Mouse (Mus musculus) CH12F3 (cell line): Measurements from ENCODE around the gene Gna14.

Experiments
- in situ Hi-C: fragments of 300-500 bp; cut with MboI; formaldehyde crosslinking; loops from 2 replicates; pipeline ENCODE4 v1.14.3; 2020; ENCODE audit warnings: low sequenced_read_pairs

Gene Gna14

DNA sequence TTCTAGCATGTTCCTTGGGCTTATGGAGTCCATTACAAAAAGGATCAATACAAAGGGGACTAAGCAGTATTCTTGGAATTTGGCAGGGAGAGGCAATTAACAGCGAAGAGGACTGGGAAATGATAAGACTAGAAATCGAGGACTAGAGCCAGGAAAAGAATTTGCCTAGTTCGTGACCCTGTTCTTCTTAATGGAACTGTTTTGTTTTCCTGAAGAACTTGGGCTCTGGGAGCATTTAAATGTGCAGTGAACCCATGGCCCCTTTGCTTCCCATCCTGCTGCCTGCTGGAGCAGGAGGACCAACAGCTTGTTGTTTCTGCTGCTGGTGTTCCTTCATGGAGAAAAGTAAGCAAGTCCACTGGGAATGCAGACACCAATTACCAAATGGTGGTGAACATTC lies 15.3 kb downstream of the Gna14 start:
- in situ Hi-C loops, result no loop called here

DNA sequence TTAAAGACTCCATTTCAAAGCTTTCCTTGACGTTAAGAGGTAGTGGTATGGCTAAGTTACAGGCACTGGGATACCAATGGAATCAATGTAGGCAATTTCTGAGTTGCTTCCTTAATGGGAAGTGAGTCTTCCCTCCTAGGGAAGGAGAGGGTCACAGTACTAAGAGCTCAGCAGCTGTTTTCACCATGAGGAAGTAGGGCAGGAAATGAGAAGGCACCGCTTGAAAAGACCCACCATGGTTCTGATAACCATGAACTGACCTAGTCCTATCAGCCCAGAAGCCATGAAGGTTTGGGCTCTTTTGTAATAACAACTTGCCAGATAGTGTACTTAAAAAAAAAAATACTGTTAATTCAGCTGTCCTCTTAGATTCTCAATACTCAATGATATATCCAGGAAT lies 20.6 kb downstream of the Gna14 start:
- in situ Hi-C loops, result no loop called here

DNA sequence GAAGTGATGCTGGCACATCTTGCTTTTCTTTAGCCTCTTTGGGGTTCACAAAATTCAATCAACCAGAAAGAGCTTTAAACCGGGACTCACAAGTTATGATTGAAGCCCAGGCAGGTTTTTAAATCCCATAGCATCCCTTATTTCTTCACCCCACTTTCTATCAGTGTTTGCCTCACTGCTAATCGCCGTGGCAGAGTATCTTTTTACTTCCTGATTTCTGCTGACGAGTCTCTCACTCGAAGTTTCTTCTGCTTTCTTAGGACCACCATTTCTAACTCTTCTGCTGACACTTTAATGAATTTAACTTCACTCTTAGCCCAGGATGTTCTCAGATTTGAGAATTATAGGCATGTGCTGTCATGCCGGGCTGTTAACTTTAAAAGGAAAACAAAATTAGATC lies 21.6 kb downstream of the Gna14 start:
- in situ Hi-C loops, result no loop called here

DNA sequence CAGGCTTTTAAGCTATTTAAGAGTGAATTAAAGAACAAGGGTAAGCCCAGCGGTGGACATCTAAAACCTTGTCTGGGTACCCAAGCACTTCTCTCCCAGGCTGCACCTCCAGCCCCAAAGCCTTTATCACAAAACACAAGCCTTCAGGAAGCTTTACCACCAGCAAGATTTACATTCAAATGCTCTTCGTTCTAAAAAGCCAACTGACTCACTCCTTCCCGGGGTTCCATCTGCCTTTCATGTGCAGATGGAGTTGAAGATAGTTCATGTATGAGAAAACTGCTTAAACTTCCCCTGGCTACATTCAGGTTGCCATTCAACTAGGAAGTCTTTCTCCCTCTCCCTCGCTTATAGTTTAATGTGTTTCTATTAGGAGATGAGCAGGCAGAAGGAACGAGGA lies 23.8 kb downstream of the Gna14 start:
- in situ Hi-C loops, result no loop called here

DNA sequence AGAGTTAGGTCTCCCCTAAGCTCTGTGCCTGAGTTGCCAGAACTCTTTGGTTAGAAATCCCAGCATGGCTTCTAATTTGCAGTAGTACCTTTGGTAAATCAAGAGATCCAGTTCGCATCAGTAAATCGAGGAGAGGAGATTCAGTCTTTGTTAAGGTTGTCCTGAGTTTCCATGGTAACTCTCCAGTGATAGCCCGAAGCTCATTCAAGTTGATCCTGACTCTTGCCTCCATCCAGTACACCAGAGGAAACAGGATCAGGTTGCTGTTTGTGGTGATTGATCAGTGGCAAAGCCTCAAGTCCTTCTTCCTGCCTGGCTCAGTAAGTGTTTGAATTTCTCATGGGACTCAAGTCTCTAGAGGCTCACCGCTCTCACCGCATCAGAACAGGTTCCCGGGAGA lies 24.7 kb downstream of the Gna14 start:
- in situ Hi-C loops, result no loop called here

DNA sequence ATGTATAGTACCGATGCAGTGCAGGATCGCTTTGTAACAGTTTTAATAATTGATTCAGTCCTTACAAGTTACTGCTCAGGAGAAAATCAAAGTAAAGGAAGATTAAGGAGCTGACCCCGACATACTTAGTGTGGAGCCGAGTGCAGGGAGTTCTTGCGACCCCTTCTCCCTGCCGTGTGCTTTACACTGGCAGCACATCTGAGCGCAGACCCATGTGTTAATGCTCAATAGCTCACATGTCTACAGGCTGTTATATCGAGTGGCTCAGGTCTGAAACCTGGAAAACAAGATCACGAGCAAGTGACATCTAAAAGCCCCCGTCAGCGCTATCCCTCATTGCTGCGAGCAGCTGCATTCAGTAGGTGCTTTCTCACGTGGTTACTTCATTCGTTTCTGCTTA lies 25.3 kb downstream of the Gna14 start:
- in situ Hi-C loops, result no loop called here

DNA sequence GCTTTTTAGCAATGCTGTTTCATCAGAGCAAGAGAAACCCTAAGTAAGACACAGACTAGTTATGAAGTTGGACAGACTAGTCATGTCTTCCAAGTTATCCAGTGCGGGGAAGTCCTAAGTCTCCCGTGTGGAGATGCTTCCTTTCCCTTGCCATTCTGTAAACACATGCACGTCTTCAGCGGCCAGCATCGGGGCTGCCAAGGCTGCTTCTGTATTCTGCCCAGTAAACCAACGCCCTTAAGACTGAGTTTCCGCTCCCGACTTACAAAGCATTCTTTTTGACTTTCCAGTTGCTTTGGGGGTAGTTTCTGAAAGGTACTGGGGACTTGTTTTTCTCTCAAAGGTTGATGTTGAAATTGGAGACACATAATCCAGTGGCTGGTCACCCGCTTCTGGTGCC lies 26.9 kb downstream of the Gna14 start:
- in situ Hi-C loops, result no loop called here

DNA sequence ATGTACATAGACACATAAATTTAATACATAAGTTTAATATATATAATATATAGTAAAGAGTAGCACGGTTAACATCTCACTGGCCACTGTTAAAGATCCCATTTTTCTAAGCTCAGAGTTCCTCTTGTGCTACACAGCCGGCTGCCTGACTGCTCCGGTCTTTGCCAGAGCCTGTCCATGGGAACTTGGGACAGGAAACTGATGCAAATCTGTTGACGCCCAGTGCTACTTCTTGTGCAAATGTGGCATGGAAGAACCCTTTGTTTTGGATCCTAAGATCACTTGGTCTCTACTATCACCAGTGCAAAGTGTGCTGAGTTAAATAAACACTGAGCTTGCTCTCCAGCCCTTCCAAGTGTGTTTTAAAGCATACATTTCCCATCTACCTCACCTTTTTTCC lies 29.2 kb downstream of the Gna14 start:
- in situ Hi-C loops, result no loop called here

DNA sequence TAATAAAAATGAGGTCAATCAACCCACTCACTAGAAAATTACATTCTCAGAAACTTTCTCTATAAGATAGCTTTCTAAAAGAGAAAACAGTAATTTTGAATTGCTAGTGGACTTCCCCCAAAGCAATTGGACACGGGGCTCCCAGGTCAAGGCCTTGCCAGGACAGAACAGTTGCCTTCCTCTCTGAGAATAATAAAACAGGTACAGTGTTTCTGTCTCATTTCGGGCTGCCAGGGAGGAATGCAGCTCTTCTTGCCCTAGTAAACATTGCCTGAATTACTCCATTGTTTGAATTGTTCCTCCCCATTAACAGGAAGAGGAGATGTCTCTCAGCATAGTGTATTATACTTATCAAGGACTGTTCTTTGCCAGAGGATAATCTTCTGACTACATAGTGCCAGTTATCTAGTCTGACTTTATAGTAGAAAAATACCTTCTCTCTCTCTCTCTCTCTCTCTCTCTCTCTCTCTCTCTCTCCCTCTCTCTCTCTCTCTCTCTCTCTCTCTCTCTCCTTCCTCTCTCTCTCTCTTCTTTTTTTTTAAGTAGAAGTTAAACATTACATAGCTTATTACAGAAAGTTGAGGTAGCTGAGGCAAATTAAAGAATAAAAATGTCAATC lies 33.3 kb downstream of the Gna14 start:
- in situ Hi-C loops, result no loop called here

DNA sequence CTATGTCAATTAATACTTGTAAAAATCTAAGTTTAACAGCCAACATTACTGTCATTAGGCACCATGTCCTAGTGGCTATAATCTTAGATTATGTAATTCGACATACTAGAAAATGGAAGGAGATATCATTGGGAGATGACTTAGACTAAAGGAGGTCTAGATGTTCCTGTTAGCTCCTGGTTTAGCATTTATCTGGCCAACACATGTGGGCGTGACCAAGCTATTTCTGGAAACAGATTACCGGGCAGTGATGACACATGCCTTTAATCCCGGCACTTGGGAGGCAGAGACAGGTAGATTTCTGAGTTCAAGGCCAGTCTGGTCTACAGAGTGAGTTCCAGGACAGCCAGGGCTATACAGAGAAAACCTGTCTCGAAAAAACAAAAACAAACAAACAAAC lies 37.1 kb downstream of the Gna14 start:
- in situ Hi-C loops, result no loop called here

DNA sequence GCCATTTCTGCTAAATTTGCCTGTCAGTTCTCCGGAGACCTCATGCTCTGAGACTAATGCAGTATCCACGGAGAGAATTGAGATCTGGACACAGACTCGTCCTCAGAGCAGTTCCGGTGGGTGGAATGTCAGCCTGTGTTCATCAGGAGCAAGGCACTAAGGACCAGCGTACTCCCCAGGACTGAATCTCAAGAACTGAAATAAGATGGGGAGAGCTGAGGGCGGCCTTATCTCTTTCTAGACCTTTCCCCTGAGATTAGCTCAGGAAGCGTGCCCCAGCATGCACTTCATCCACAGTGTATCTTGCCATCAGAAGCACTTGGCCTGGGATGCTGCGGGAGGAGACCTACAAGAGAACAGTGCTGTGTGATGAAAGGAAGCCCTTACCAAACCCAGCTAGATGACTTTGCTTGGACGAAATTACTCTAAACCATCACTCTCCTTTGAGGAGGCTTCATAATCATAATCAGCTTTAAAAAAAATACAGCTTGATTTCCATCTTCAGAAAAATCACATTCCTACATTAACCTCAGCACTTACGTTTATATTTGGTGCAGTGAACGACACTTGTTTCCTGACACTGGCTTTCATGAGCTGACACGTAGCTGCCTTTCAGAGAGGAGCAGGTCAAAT lies 41.9 kb downstream of the Gna14 start:
- in situ Hi-C loops, result no loop called here

DNA sequence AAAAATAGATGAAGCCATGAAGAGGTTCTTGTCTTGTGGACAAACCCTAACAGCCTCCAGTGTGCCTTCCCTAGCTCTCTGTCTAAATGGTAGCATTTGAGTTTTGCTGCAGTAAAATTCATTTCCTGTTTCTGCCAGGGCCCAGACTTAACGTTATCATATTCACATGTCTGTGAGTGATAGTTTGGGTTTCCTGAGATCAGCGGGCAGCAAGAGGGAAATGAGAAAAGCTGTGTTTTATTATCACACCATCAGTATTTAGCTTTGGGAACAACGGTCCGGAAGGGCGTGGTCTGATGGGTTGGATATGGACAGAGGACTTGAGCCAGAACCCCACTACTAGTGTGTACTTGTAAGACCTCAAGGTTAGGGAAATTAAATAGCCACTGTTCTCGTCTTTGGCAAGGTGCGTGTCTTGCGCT lies 42.6 kb downstream of the Gna14 start:
- in situ Hi-C loops, result no loop called here

DNA sequence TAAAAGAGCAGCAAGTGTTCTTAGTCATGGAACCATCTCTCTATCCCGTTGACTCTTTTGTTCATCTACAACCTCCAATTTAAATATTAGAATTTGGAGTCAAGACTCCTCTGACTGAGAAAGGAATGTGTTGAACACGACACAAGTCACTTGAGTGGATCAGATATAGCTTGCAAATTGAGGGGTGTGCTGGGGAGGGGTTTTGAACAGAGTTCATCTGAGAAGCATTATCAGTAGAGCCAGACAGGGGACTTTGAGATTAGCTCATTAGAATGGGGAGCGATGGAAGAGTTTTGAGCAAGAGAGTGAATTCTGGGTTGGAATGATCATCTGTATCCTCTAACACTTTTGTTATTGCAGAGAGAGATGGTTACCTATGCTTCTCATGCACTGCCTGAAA lies 46.5 kb downstream of the Gna14 start:
- in situ Hi-C loops, result no loop called here

DNA sequence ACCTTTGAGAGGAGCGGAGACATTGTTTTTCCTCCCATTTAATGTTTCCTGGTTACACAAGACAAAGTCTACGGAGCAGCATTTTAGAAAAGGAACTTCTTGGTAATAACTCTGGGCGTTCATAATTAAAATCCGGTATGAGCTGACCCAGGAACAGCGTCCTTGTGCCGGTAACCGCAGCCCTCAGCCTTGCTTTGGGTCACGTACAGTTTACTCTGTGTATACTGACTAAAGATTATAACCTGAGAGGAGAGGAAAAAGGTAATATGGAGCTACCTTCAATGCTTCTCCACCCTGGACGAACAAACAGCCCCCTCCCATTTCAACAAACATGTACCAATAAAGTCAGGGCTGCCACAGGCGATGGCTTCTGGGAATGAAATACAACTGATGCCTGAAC lies 48.7 kb downstream of the Gna14 start:
- in situ Hi-C loops, result no loop called here

DNA sequence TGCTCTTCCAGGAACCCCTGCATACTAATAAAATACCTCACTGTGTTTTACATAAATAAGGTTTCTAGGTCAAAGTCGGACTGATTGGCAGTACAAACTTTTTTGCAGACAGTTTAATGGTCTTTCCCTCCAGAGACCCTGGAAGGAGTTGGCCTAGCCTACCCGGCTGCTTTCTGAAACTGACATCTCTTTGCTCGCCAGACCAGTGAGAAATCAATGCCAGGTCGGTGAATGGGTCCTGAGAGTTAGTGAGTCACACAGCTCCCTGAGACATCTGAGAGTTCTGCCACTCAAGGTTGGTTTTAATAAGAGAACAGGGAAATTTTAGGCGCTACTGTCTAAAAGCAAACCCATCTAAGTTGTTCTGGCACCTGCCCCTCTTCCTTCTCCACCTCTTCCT lies 49.1 kb downstream of the Gna14 start:
- in situ Hi-C loops, result no loop called here

DNA sequence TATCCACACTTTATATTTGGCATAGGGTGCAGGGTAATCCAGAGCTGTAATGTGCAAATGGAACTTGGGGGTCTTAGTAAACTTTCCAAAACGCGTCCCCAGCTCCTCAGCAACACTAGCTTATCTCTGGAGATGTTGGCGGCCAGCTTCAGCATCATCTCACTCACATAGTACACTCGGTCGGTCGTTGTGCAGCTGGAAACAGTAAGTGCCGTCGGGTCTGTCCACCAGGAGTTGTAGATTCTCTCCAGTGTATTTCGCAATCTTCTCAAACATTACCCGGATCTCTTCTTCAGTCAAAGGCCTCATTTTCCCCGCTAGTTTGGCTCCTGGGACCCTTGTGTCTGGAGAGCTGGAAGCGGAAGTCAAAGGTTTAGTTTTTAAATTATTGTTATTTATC lies 55.2 kb downstream of the Gna14 start:
- in situ Hi-C loops, result no loop called here

DNA sequence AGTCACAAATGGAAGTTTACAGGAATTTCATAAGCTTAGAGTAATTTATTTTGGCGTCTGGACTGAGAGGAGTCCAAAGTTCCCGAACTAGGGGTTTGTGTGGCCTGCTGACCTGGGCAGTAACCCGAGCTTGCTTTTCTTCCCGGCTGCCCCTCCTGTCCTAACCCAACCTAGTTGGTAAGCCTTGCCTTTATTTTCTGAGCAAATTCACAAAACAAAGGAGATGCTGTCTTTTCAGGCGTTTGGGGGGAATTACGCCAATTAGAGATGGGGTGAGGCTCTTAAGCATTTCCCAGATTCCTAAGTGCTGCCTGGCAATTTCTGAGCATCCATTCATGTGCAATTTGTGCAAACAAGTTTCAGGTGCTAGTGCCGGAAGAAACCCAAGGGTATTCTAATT lies 55.9 kb downstream of the Gna14 start:
- in situ Hi-C loops, result no loop called here

DNA sequence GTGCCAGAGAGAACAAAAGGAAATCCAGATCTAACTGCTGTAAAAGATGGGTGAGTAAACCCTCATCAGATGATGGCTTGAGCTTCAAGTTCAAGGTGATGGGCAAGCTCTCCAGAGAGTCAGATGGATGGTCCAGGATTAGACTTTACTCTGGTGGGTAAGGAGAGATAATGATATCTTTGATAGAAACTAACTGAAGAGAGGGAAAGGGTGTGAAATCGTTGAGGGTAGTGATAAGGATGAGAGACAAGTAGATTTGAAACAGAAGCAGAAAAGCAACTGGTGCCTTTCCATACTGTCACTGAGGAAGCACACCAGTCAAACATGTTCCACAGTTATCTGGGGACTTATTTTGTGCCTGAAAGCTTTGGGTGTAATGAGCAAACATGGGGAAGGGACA lies 56.9 kb downstream of the Gna14 start:
- in situ Hi-C loops, result no loop called here

DNA sequence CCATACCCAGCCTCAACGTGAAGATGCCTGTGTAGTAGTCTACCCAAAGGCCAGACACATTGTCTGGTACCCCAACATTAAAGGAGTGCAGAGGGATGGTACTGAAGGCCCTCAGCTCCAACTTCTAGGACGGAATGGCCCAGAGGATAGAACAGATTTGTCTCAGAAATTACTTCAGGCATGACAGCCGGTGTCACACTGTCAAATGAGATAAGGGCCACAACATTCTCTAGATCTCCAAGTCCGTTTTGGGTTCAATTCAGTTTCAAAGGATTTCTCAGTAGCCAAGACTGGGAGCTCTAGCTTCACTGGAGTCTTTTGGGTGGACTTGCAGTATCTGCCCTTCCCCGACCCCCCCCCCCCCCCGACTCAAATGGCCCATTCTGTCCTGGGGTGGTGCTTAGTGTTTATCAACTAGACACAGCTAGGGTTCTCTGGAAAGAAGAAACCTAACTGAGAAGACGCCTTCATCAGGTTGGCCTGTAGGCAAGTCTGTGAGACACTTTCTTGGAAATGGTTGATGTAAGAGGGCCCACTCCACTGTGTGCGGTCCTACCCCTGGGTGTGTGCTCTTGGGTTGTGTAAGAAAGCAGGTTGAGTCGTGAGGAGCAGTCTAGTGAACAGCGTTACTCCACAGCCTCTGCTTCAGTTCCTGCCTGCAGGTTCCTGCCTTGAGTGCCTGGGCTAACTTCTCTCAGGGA lies 59.4 kb downstream of the Gna14 start:
- in situ Hi-C loops, result no loop called here

DNA sequence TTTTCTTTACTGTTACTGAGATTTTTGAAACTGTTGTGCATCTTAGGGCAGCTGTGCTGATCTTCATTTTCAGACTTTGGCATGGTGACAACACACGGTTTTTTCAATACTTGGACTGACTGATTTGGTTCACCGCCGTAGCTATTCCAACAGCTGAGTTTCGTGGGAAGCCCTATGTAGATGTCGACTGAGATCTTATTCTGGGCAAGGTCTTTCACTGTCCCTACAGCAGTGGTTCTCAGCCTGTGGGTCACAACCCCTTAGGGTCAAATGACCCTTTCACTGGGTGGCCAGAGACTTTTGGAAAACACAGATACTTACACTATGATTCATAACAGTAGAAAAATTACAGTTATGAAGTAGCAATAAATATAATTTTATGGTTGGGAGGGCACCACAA lies 60.5 kb downstream of the Gna14 start:
- in situ Hi-C loops, result no loop called here

DNA sequence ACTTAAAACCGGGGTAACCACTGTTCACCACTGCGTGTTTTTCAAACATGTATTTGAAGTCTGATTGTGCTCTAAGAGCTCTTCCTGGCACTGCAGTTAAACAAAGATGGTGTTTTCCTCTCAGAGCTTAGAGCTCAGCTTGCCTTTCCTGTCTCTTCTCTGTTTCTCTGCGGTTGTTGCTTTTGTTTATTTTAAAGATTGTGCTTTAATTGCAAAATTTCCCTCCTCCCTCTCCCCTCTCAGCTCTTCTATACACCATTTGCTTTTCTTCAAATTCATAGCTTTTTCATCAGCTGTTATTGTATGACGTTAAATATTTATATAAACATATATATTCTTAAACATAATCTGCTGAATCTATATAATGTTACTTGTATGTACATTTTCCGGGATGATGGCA lies 66.5 kb downstream of the Gna14 start:
- in situ Hi-C loops, result no loop called here

DNA sequence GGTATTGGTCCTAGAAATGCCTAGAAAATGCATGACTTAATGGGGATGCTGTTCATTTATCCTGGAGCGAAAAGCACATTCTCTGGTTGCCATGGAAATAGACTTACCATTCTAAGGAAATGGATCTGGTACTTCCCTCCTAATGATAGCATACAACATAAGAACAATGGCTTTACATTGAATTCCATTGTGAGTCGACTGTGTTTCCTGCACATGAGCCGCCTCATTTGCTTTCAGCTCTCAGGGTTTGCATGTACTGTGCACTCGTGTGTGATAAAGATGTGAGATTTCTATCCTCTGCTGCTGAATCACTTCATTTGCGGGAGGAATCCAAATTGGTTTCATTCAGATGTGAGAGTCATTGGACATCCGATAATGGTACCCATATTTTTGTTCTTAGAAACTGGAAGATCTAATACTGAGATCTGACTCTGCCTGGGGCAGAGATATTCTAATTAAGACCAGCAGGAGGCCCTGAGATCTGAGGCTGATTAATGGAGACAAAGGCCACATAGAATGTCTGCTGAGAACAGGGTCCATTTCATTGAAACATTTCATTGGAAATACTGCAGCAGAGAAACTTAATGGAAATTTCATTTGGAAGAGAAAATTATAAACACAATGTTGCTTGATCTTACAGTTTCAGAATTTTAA lies 71.3 kb downstream of the Gna14 start:
- in situ Hi-C loops, result no loop called here
